Mouse (Mus musculus): ENCODE measurements around the gene Ndufa1.

- TF ChIP-seq CTCF (IDR thresholded peaks at IDR 0.05; ENCODE audit: insufficient read depth, low read depth, low read length) (no peak), POLR2A (IDR thresholded peaks at IDR 0.05; ENCODE audit: insufficient read depth, low read depth, low read length) (no peak)
These were observed 33.1 kb downstream of the Ndufa1 start for GRCm38 (mm10) chrX:37157839-37158238.

Measured in olfactory bulb, adult 2 months (tissue).